Mouse (Mus musculus) ES-E14 (cell line): Measurements from ENCODE around the gene Ppp1ca.

ENCODE experiments used
- HCFC1 ChIP-seq: IDR thresholded peaks from 2 replicates; pipeline ENCODE4 v1.6.1; 2012; ENCODE audit warnings: low read length, inconsistent platforms, borderline replicate concordance; ENCODE audit not compliant: insufficient read depth
- MAFK ChIP-seq: IDR thresholded peaks from 2 replicates; pipeline ENCODE4 v1.6.1; 2014; ENCODE audit warnings: mild to moderate bottlenecking, low read depth, low read length, inconsistent platforms; ENCODE audit not compliant: insufficient read depth
- ZC3H11A ChIP-seq: IDR thresholded peaks from 2 replicates; pipeline ENCODE4 v1.6.1; 2012; ENCODE audit warnings: low read depth, mild to moderate bottlenecking, inconsistent platforms, low read length, borderline replicate concordance
- ZNF384 ChIP-seq: IDR thresholded peaks from 2 replicates; pipeline ENCODE4 v1.6.1; 2012; ENCODE audit warnings: low read depth, low read length, inconsistent platforms

DNA sequence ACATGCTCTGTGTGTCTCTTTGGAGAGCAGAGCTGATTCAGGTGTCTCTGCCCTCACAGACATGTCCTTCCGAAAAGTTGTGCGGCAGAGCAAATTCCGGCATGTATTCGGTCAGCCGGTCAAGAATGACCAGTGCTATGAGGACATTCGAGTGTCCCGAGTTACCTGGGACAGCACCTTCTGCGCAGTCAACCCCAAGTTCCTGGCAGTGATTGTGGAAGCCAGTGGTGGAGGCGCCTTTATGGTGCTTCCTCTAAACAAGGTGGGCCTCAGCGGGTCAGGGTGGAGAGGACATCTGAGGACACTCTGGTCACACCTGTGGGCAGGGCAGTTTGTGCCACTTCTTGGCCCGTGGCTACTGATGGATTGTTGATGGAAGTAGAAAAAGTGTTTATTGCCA is 42.6 kb upstream of the Ppp1ca start:
- TF ChIP-seq ZNF384 (no peak), ZC3H11A (no peak), HCFC1 (no peak), MAFK (no peak)
